Mouse (Mus musculus): Measurements from ENCODE around the gene Nr1h3. TPM values are rescaled to one million over a fixed set of nuclear protein-coding genes. Genes with fewer than 3 reads are reported as not detected.

Gene Nr1h3
- polyA plus RNA-seq, 1 experiment from 2014 or later, result 3.5 TPM

DNA sequence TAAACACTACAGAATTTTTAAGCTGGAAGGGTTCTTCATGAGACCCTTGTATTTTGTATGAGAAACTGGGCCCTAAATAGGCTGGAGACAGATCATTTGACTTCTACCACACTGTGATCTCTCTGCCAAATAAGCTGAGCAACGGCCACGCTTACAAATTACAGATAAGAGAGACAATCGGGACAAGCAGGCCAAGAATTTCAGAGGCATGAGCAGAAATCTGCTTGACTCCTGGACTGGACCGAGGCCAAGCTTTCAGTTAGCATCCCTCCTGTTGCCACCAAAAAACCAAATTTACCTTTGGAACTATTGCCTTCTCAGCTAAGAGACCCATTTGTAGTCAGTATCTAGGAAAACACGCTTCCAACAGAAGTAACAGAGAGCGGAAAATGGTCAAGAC is 42.0 kb downstream of the Nr1h3 start:
- 0 out of 2 replicates have a peak, but pooled peaks cover 2% of the 10 kb centered on the region for H3K36me3 ChIP-seq (ENCODE audit: control insufficient read depth, insufficient read depth, low read length)
- ATAC-seq (ENCODE audit: insufficient read depth, low FRiP score), result no peak
- WGBS, result 69% methylated on average over 6 of the region's 6 CpGs
- no peaks in the 10 kb centered on the region for H3K9me3 ChIP-seq (replicated peaks; ENCODE audit: control insufficient read depth, low read length)
- no peak overlapping the region for H3K4me3 ChIP-seq (replicated peaks; ENCODE audit: low read length)
- H3K27me3 ChIP-seq (ENCODE audit: control insufficient read depth, insufficient read depth, low read length), result no peaks in the 10 kb centered on the region
- H3K4me1 ChIP-seq (ENCODE audit: control insufficient read depth, insufficient read depth, low read length), result no peaks in the 10 kb centered on the region
- no peak overlapping the region for H3K4me2 ChIP-seq (ENCODE audit: low read depth, low read length)
- H3K27ac ChIP-seq (ENCODE audit: low read length), result no peak overlapping the region
- no peak overlapping the region for H3K9ac ChIP-seq (ENCODE audit: low read length)

DNA sequence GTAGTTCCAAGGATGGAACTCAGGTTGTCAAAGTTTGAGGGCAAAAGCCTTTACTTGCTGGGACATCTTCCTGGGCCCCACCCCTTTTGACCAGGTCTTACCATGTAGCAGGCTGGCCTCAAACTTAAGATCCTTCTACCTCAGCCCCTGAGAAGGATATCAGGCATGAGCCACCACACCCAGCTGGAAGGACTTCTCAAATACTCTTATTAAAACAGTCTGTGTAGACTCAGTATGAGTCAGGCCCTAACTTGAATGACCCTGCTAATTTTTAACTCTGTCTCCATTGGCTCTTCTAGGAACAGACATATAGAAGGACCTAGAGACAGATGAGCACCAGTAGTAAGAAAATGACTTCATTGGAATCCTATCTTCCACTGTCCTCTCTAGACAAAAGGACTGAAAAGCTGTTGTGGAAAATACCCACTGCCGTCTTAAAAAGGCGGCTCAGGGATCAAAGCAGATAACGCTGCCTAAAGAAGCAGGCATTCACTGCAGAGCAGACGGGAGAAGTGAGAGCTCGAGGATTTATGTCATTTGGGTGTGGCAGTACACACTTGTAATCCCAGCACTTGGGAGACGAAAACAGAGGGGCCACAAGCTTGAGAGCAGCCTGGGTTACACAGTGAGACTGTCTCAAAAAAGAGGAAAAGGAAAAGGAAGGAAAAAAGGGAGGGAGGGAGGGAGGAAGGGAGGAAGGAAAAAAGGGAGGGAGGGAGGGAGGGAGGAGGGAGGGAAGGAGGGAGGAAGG is 45.5 kb downstream of the Nr1h3 start:
- no peak overlapping the region for H3K4me3 ChIP-seq (replicated peaks; ENCODE audit: low read length)
- no peak overlapping the region for H3K4me2 ChIP-seq (ENCODE audit: low read depth, low read length)
- no peaks in the 10 kb centered on the region for H3K4me1 ChIP-seq (ENCODE audit: control insufficient read depth, insufficient read depth, low read length)
- no peaks in the 10 kb centered on the region for H3K27me3 ChIP-seq (ENCODE audit: control insufficient read depth, insufficient read depth, low read length)
- no peaks in the 10 kb centered on the region for H3K9me3 ChIP-seq (replicated peaks; ENCODE audit: control insufficient read depth, low read length)
- H3K9ac ChIP-seq (ENCODE audit: low read length), result no peak overlapping the region
- peak; percentile 65; the same call in 1 of the 2 replicates for ATAC-seq (ENCODE audit: insufficient read depth, low FRiP score)
- 32% methylated on average over 6 of the region's 6 CpGs for WGBS
- no peaks in the 10 kb centered on the region for H3K36me3 ChIP-seq (ENCODE audit: control insufficient read depth, insufficient read depth, low read length)
- peak overlapping the region; percentile 77 for H3K27ac ChIP-seq (ENCODE audit: low read length)

DNA sequence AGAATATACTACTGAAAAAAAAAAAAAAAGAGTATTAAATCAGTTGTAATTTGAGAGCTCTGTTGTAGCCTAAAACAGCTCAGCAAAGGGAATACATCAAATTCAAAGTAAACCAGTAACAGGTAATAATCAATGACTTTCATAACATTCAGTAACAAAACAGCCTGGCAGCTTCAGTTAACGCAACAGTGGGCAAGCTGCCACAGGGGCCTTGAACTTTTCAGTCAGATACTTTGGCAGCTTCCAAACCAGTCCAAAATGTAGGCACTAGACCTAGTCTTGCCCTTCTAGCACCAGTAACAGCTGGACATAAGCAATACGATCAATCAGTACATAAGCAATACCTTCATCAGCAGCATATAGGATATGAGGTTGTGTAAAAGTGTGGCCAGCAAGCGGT is 48.5 kb downstream of the Nr1h3 start:
- 91% methylated on average over 3 of the region's 3 CpGs for WGBS

DNA sequence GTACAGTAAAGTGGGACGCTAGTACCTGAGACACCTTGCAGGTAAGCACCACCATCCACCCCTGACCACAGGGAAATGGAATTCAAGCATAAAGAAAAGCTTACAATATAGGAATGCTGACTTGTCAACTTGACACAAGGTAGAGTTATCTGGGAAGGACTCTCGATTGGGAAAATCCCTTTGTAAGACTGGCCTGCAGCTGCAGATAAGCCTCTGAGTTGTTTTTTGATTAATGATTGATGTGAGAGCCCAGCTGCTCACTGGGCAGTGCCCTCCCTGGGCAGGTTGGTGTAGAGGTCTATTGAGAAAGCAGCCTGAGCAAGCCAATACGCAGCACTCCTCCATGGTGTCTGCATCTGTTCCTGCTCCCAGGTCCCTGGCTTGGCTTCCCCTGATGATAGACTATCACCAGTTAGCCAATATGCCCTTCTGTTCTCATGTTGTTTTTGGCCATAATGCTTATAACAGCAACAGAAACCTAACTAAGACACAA is 49.7 kb downstream of the Nr1h3 start:
- Histone ChIP-seq H3K27ac (ENCODE audit: low read length) (no peak overlapping the region), H3K4me1 (ENCODE audit: control insufficient read depth, insufficient read depth, low read length) (no peaks in the 10 kb centered on the region), H3K36me3 (ENCODE audit: control insufficient read depth, insufficient read depth, low read length) (no peaks in the 10 kb centered on the region), H3K9ac (ENCODE audit: low read length) (no peak overlapping the region), H3K4me3 (replicated peaks; ENCODE audit: low read length) (no peak overlapping the region), H3K4me2 (ENCODE audit: low read depth, low read length) (no peak overlapping the region), H3K27me3 (ENCODE audit: control insufficient read depth, insufficient read depth, low read length) (no peaks in the 10 kb centered on the region), H3K9me3 (replicated peaks; ENCODE audit: control insufficient read depth, low read length) (no peaks in the 10 kb centered on the region)
- 68% methylated on average over 3 of the region's 3 CpGs for WGBS
- no peak for ATAC-seq (ENCODE audit: insufficient read depth, low FRiP score)

More for the DNA sequence above, 48.5 kb downstream of the Nr1h3 start:
- no peak overlapping the region for H3K27ac ChIP-seq (ENCODE audit: low read length)
- H3K9ac ChIP-seq (ENCODE audit: low read length), result no peak overlapping the region
- no peak overlapping the region for H3K4me3 ChIP-seq (replicated peaks; ENCODE audit: low read length)
- no peaks in the 10 kb centered on the region for H3K9me3 ChIP-seq (replicated peaks; ENCODE audit: control insufficient read depth, low read length)
- H3K4me1 ChIP-seq (ENCODE audit: control insufficient read depth, insufficient read depth, low read length), result no peaks in the 10 kb centered on the region
- H3K36me3 ChIP-seq (ENCODE audit: control insufficient read depth, insufficient read depth, low read length), result no peaks in the 10 kb centered on the region
- H3K4me2 ChIP-seq (ENCODE audit: low read depth, low read length), result no peak overlapping the region
- no peaks in the 10 kb centered on the region for H3K27me3 ChIP-seq (ENCODE audit: control insufficient read depth, insufficient read depth, low read length)
- no peak for ATAC-seq (ENCODE audit: insufficient read depth, low FRiP score)

DNA sequence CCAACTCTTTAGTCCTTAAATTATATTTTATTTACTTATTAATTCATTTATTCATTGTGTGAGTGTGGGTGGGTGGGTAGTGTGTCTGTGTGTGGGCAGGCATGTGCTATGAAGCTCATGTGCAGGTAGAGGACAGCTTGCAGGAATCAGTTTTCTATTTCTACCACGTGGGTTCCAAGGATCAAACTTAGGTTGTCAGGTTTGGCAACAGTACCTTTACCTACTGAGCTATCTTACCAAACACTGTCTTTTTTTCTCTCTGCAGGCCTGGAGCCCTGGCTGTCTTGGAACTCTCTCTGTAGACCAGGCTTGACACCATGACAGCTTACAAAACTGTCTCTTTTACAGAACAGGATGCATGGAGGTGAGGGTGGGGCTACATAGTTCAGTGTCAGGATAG is 51.3 kb downstream of the Nr1h3 start:
- H3K36me3 ChIP-seq (ENCODE audit: control insufficient read depth, insufficient read depth, low read length), result no peaks in the 10 kb centered on the region
- H3K4me1 ChIP-seq (ENCODE audit: control insufficient read depth, insufficient read depth, low read length), result no peaks in the 10 kb centered on the region
- WGBS, result 63% methylated on average over 1 of the region's 1 CpGs
- H3K4me3 ChIP-seq (replicated peaks; ENCODE audit: low read length), result no peak overlapping the region
- no peaks in the 10 kb centered on the region for H3K27me3 ChIP-seq (ENCODE audit: control insufficient read depth, insufficient read depth, low read length)
- H3K9ac ChIP-seq (ENCODE audit: low read length), result no peak overlapping the region
- ATAC-seq (ENCODE audit: insufficient read depth, low FRiP score), result no peak
- H3K9me3 ChIP-seq (replicated peaks; ENCODE audit: control insufficient read depth, low read length), result no peaks in the 10 kb centered on the region
- H3K27ac ChIP-seq (ENCODE audit: low read length), result no peak overlapping the region
- no peak overlapping the region for H3K4me2 ChIP-seq (ENCODE audit: low read depth, low read length)

DNA sequence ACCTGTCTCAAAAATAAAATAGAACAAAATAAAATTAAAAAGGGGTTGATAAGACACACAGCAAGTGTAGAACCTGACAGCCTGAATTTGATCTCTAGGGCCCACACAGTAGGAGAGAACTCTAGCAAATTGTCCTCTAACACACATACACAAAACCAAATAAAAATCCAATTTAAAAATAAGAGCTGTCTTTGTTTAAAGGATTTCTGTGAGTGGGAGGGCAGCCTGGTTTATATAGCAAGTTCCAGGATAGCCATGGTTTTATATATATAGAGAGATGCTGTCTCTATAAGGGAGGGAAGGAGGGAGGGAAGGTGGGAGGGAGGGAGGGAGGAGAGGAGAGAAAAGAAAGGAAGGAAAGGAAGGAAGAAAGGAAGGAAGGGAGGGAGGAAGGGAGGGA is 54.5 kb downstream of the Nr1h3 start:
- H3K4me3 ChIP-seq (replicated peaks; ENCODE audit: low read length), result no peak overlapping the region
- H3K4me1 ChIP-seq (ENCODE audit: control insufficient read depth, insufficient read depth, low read length), result no peaks in the 10 kb centered on the region
- H3K9me3 ChIP-seq (replicated peaks; ENCODE audit: control insufficient read depth, low read length), result no peaks in the 10 kb centered on the region
- no peak overlapping the region for H3K9ac ChIP-seq (ENCODE audit: low read length)
- H3K27ac ChIP-seq (ENCODE audit: low read length), result no peak overlapping the region
- ATAC-seq (ENCODE audit: insufficient read depth, low FRiP score), result no peak
- no peak overlapping the region for H3K4me2 ChIP-seq (ENCODE audit: low read depth, low read length)
- peaks cover 5% of the 10 kb centered on the region; the same call in 1 of the 2 replicates for H3K36me3 ChIP-seq (ENCODE audit: control insufficient read depth, insufficient read depth, low read length)
- H3K27me3 ChIP-seq (ENCODE audit: control insufficient read depth, insufficient read depth, low read length), result no peaks in the 10 kb centered on the region

DNA sequence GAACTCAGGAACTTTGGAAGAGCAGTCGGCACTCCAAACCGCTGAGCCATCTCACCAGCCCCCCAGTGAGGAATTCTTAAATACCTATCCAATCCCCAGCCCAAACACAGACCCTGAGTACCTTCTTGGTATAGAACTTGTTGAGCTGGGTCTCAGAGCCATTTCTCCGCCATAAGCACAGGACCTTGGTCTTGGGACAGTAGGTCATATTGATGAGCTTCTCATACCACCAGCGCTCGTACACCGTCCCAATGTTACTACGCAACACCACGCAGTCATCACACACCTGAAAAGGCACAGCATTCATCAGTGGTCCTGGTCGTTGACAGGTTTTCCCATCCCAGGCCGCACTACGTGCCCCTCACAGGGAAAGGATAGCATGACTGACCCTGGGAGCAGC is 59.2 kb downstream of the Nr1h3 start:
- no peak for ATAC-seq (ENCODE audit: insufficient read depth, low FRiP score)
- Histone ChIP-seq H3K9me3 (replicated peaks; ENCODE audit: control insufficient read depth, low read length) (no peaks in the 10 kb centered on the region), H3K27ac (ENCODE audit: low read length) (no peak overlapping the region), H3K4me2 (ENCODE audit: low read depth, low read length) (no peak overlapping the region), H3K4me3 (replicated peaks; ENCODE audit: low read length) (no peak overlapping the region), H3K27me3 (ENCODE audit: control insufficient read depth, insufficient read depth, low read length) (no peaks in the 10 kb centered on the region), H3K36me3 (ENCODE audit: control insufficient read depth, insufficient read depth, low read length) (peaks cover 11% of the 10 kb centered on the region; the same call in 1 of the 2 replicates), H3K9ac (ENCODE audit: low read length) (no peak overlapping the region), H3K4me1 (ENCODE audit: control insufficient read depth, insufficient read depth, low read length) (no peaks in the 10 kb centered on the region)
- WGBS, result 96% methylated on average over 11 of the region's 11 CpGs

DNA sequence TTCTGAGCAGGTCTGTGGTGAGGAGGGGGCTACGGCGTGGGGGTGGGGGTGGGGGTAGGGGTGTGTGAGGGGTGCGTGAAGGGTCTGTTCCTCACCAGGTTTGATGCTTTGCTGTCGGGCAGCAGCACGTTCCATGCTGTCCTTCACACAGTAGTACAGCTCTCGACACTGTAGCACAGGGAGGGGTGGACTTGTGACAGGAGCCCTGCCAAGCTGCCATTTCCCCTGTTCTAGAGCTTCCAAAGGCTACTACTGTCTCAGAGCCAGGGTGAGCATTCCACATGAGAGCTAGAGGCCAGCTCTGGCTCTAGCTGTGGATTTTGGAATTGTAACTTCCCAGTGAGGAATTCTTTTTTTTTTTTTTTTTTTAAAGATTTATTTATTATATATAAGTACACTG is 59.7 kb downstream of the Nr1h3 start:
- no peaks in the 10 kb centered on the region for H3K9me3 ChIP-seq (replicated peaks; ENCODE audit: control insufficient read depth, low read length)
- ATAC-seq (ENCODE audit: insufficient read depth, low FRiP score), result no peak; the same call in 1 of the 2 replicates
- no peak overlapping the region for H3K4me3 ChIP-seq (replicated peaks; ENCODE audit: low read length)
- no peak overlapping the region for H3K27ac ChIP-seq (ENCODE audit: low read length)
- no peaks in the 10 kb centered on the region for H3K27me3 ChIP-seq (ENCODE audit: control insufficient read depth, insufficient read depth, low read length)
- WGBS, result 88% methylated on average over 6 of the region's 6 CpGs
- no peak overlapping the region for H3K9ac ChIP-seq (ENCODE audit: low read length)
- no peak overlapping the region for H3K4me2 ChIP-seq (ENCODE audit: low read depth, low read length)
- H3K36me3 ChIP-seq (ENCODE audit: control insufficient read depth, insufficient read depth, low read length), result peaks cover 11% of the 10 kb centered on the region; the same call in 1 of the 2 replicates
- no peaks in the 10 kb centered on the region for H3K4me1 ChIP-seq (ENCODE audit: control insufficient read depth, insufficient read depth, low read length)

DNA sequence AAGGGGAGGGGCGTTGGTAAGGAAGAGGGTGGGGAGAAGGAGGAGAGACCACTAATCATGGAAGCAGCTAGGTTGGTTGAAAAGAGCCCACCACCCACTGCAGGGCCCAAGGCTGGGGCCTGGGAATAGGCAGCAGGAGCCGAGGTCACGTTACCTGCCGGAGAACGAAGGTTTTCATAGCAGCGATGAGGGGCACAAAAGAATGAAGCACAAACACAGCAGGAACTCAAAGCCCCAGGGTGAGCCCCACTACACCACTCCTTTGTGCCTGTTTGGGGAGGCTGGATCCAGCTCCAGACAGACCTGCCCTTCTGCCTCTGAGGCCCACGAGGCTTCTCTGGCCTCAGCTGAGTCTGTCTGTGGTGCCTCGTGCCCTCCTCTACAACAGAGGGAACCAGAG is 62.9 kb downstream of the Nr1h3 start:
- no peak for ATAC-seq (ENCODE audit: insufficient read depth, low FRiP score)
- Histone ChIP-seq H3K27me3 (ENCODE audit: control insufficient read depth, insufficient read depth, low read length) (no peaks in the 10 kb centered on the region), H3K4me3 (replicated peaks; ENCODE audit: low read length) (no peak overlapping the region), H3K4me2 (ENCODE audit: low read depth, low read length) (no peak overlapping the region), H3K9ac (ENCODE audit: low read length) (no peak overlapping the region), H3K36me3 (ENCODE audit: control insufficient read depth, insufficient read depth, low read length) (peaks cover 11% of the 10 kb centered on the region; the same call in 1 of the 2 replicates), H3K27ac (ENCODE audit: low read length) (no peak overlapping the region), H3K9me3 (replicated peaks; ENCODE audit: control insufficient read depth, low read length) (no peaks in the 10 kb centered on the region), H3K4me1 (ENCODE audit: control insufficient read depth, insufficient read depth, low read length) (no peaks in the 10 kb centered on the region; the same call in 1 of the 2 replicates)
- 78% methylated on average over 8 of the region's 8 CpGs for WGBS

Measured in stomach, embryonic 16.5 days (tissue).